Mouse (Mus musculus): Measurements from ENCODE around the gene Aff1.

The Aff1 gene

GRCm38 (mm10) chr5:103838550-103839264, 146.5 kb downstream of the Aff1 start:
- DNase-seq (ENCODE audit: low spot score), result peak; percentile 43

GRCm38 (mm10) chr5:103839265-103839626, 147.1 kb downstream of the Aff1 start:
- DNase-seq (ENCODE audit: low spot score), result no peak

- no peak for DNase-seq (ENCODE audit: low spot score)
Observed at GRCm38 (mm10) chr5:103843938-103844337, 151.8 kb downstream of the Aff1 start.

- no peak for DNase-seq (ENCODE audit: low spot score)
Observed at GRCm38 (mm10) chr5:103845418-103846153, 153.4 kb downstream of the Aff1 start.

GRCm38 (mm10) chr5:103846154-103846551, 154.0 kb downstream of the Aff1 start:
- no peak for DNase-seq (ENCODE audit: low spot score)

GRCm38 (mm10) chr5:103846609-103847008, 154.4 kb downstream of the Aff1 start:
- DNase-seq (ENCODE audit: low spot score), result no peak

GRCm38 (mm10) chr5:103848546-103848945, 156.4 kb downstream of the Aff1 start:
- no peak for DNase-seq (ENCODE audit: low spot score)

- no peak for DNase-seq (ENCODE audit: low spot score)
Observed at GRCm38 (mm10) chr5:103852756-103853549, 160.8 kb downstream of the Aff1 start.

GRCm38 (mm10) chr5:103854041-103854806, 162.1 kb downstream of the Aff1 start:
- DNase-seq (ENCODE audit: low spot score), result no peak

GRCm38 (mm10) chr5:103854807-103855194, 162.6 kb downstream of the Aff1 start:
- no peak for DNase-seq (ENCODE audit: low spot score)

- no peak for DNase-seq (ENCODE audit: low spot score)
Observed at GRCm38 (mm10) chr5:103855483-103856211, 163.5 kb downstream of the Aff1 start.

GRCm38 (mm10) chr5:103856286-103857009, 164.3 kb downstream of the Aff1 start:
- no peak for DNase-seq (ENCODE audit: low spot score)

GRCm38 (mm10) chr5:103857151-103857550, 165.0 kb downstream of the Aff1 start:
- no peak for DNase-seq (ENCODE audit: low spot score)

- no peak for DNase-seq (ENCODE audit: low spot score)
Observed at GRCm38 (mm10) chr5:103860622-103861021, 168.4 kb downstream of the Aff1 start.

- DNase-seq (ENCODE audit: low spot score), result no peak
Observed at GRCm38 (mm10) chr5:103863759-103864158, 171.6 kb downstream of the Aff1 start.

GRCm38 (mm10) chr5:103889766-103890165, 197.6 kb downstream of the Aff1 start:
- no peak for DNase-seq (ENCODE audit: low spot score)

- DNase-seq (ENCODE audit: low spot score), result no peak
Observed at GRCm38 (mm10) chr5:103898310-103898709, 206.1 kb downstream of the Aff1 start.
